ENCODE assay signal across 10 mouse cellular contexts in the genomic region with DNA sequence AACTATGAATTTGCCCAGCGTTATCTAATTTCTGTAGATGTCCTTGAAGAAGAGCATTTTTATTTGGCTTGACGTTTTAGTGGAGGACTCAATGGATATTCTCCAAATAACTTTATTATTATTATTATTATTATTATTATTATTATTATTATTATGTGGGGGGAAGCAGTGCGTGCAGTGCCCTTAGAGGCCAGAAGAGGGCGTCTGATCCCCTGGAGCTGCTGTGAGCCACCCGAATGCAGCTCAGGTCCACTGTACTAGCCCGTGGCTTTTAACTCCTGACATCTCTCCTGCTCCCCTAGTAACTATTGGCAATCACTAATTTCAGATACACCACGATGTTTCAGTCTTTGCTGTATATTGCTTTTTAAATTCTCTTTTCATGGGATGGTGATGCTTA. TPM values are rescaled to one million over a fixed set of nuclear protein-coding genes. Genes with fewer than 3 reads are reported as not detected.
DNase-seq lines count a peak whose midpoint lies in the region; ATAC-seq and TF ChIP-seq lines count a peak whose summit lies in the region.
"Had no signal": no experiment of that assay in that cellular context is flagged by ENCODE, and none has a peak within 500 bp of the region (broad histone marks: within the 10 kb centered on the region; RNA-seq: fewer than 3 reads in every experiment).

No protein-coding gene starts in this region.

- H3K36me3 ChIP-seq in forebrain, postnatal 0 days (ENCODE audit: insufficient read depth), result peaks cover 13% of the 10 kb centered on the region
- H3K36me3 ChIP-seq in forebrain, embryonic 10.5 days (replicated peaks), result peaks cover 10% of the 10 kb centered on the region
- peaks cover 7% of the 10 kb centered on the region for H3K36me3 ChIP-seq in midbrain, postnatal 0 days (ENCODE audit: insufficient read depth, low read length)
- H3K36me3 ChIP-seq in midbrain, embryonic 16.5 days (ENCODE audit: control insufficient read depth, insufficient read depth, low read length), result peaks cover 8% of the 10 kb centered on the region

- no peak overlapping the region for H3K27ac ChIP-seq in forebrain, postnatal 0 days (ENCODE audit: low read depth, low read length)
- no peak overlapping the region for H3K27ac ChIP-seq in forebrain, embryonic 10.5 days
- H3K27ac ChIP-seq in midbrain, postnatal 0 days (ENCODE audit: low read depth, low read length), result no peak overlapping the region
- no peak overlapping the region for H3K27ac ChIP-seq in midbrain, embryonic 16.5 days (ENCODE audit: low read length)
- no peak overlapping the region for H3K27ac ChIP-seq in olfactory bulb, adult 2 months (ENCODE audit: insufficient read depth, low read depth, low read length)

- no peak overlapping the region for H3K4me2 ChIP-seq in forebrain, postnatal 0 days (ENCODE audit: low read depth)
- H3K4me2 ChIP-seq in midbrain, postnatal 0 days (ENCODE audit: low read depth, low read length, poor library complexity, severe bottlenecking), result no peak overlapping the region
- H3K4me2 ChIP-seq in midbrain, embryonic 16.5 days (ENCODE audit: low read length), result no peak overlapping the region

- H3K27me3 ChIP-seq in forebrain, postnatal 0 days (ENCODE audit: insufficient read depth, low read length), result no peaks in the 10 kb centered on the region
- H3K27me3 ChIP-seq in forebrain, embryonic 10.5 days (ENCODE audit: poor library complexity, severe bottlenecking), result peaks cover 27% of the 10 kb centered on the region
- no peaks in the 10 kb centered on the region; the same call in 1 of the 2 replicates for H3K27me3 ChIP-seq in midbrain, postnatal 0 days (ENCODE audit: insufficient read depth, low read length)
- no peaks in the 10 kb centered on the region for H3K27me3 ChIP-seq in midbrain, embryonic 16.5 days (ENCODE audit: control insufficient read depth, insufficient read depth, low read depth, low read length)

- DNase-seq in forebrain, postnatal 0 days, result no peak
- no peak for DNase-seq in forebrain, embryonic 10.5 days (ENCODE audit: extremely low spot score, low spot score)
- no peak for DNase-seq in midbrain, postnatal 0 days (ENCODE audit: low spot score)
- peak; percentile 56 to 67 for DNase-seq in cerebellum, postnatal 10 days
- DNase-seq in MN1 (ENCODE audit: low spot score), result no peak
- DNase-seq in thymus, postnatal 10 days (ENCODE audit: low spot score in 2 of 2), result no peak
- DNase-seq: thymus, postnatal 25 days had no signal

- no peak overlapping the region for H3K4me3 ChIP-seq in forebrain, postnatal 0 days (ENCODE audit: low read depth, low read length)
- no peak overlapping the region for H3K4me3 ChIP-seq in forebrain, embryonic 10.5 days
- no peak overlapping the region for H3K4me3 ChIP-seq in midbrain, postnatal 0 days (ENCODE audit: low read depth, low read length)
- no peak overlapping the region for H3K4me3 ChIP-seq in midbrain, embryonic 16.5 days (ENCODE audit: low read depth, low read length)
- H3K4me3 ChIP-seq in olfactory bulb, adult 2 months (ENCODE audit: insufficient read depth, low read depth, low read length), result no peak overlapping the region

- H3K9me3 ChIP-seq in forebrain, postnatal 0 days (ENCODE audit: low read length), result no peaks in the 10 kb centered on the region
- H3K9me3 ChIP-seq in forebrain, embryonic 10.5 days, result no peaks in the 10 kb centered on the region
- H3K9me3 ChIP-seq in midbrain, postnatal 0 days (ENCODE audit: low read length), result no peaks in the 10 kb centered on the region
- no peaks in the 10 kb centered on the region for H3K9me3 ChIP-seq in midbrain, embryonic 16.5 days (replicated peaks; ENCODE audit: control insufficient read depth, low read length, poor library complexity, severe bottlenecking)

- H3K9ac ChIP-seq in forebrain, postnatal 0 days, result no peak overlapping the region
- no peak overlapping the region for H3K9ac ChIP-seq in midbrain, postnatal 0 days (replicated peaks; ENCODE audit: low read length, poor library complexity, severe bottlenecking)
- H3K9ac ChIP-seq in midbrain, embryonic 16.5 days (ENCODE audit: low read depth, low read length), result no peak overlapping the region

- H3K4me1 ChIP-seq in forebrain, postnatal 0 days (ENCODE audit: insufficient read depth), result peaks cover 5% of the 10 kb centered on the region; the same call in 1 of the 2 replicates
- H3K4me1 ChIP-seq in forebrain, embryonic 10.5 days, result peaks cover 41% of the 10 kb centered on the region
- no peaks in the 10 kb centered on the region; the same call in none of the 2 replicates for H3K4me1 ChIP-seq in midbrain, postnatal 0 days (ENCODE audit: insufficient read depth, low read length)
- H3K4me1 ChIP-seq in midbrain, embryonic 16.5 days (ENCODE audit: control insufficient read depth, insufficient read depth, low read length), result peaks cover 24% of the 10 kb centered on the region
- peaks cover 6% of the 10 kb centered on the region for H3K4me1 ChIP-seq in olfactory bulb, adult 2 months (ENCODE audit: control insufficient read depth, insufficient read depth, low read length)

- TF ChIP-seq CTCF in forebrain, postnatal 0 days (IDR thresholded peaks at IDR 0.05; ENCODE audit: low read depth), result peak; percentile 38; the same call in 1 of the 2 replicates
- TF ChIP-seq CTCF in midbrain, postnatal 0 days (IDR thresholded peaks at IDR 0.05), result peak; percentile 59
- TF ChIP-seq CTCF in olfactory bulb, adult 2 months (IDR thresholded peaks at IDR 0.05; ENCODE audit: insufficient read depth, low read depth, low read length), result peak; percentile 40; the same call in 1 of the 2 replicates

- no peak for TF ChIP-seq POLR2A in olfactory bulb, adult 2 months (IDR thresholded peaks at IDR 0.05; ENCODE audit: insufficient read depth, low read depth, low read length)

- WGBS in forebrain, postnatal 0 days, result 62% methylated on average over 7 of the region's 7 CpGs
- 58% methylated on average over 7 of the region's 7 CpGs for WGBS in forebrain, embryonic 10.5 days
- WGBS in midbrain, postnatal 0 days, result 53% methylated on average over 7 of the region's 7 CpGs
- WGBS in midbrain, embryonic 16.5 days, result 53% methylated on average over 7 of the region's 7 CpGs
- WGBS in olfactory bulb, adult 2 months, result 69% methylated on average over 7 of the region's 7 CpGs

- ATAC-seq in forebrain, postnatal 0 days, result no peak
- ATAC-seq in midbrain, postnatal 0 days (ENCODE audit: low FRiP score), result no peak
- ATAC-seq in midbrain, embryonic 16.5 days, result no peak

RNA-seq across cellular contexts. Expression of a gene that starts 6.4 kb away (rescaled TPM):
- total RNA-seq in forebrain, postnatal 0 days (2014; rRNA removed), result 19.3 and 27.0 TPM in 2 replicates
- polyA plus RNA-seq in forebrain, postnatal 0 days (2015; fragmentation: Nextera tagmentation; extraction: Ambion mirVana), result 37.0 and 42.0 TPM in 2 replicates
- polyA plus RNA-seq in forebrain, embryonic 10.5 days (2016; fragmentation: Nextera tagmentation; extraction: Ambion mirVana), result 2.8 and 3.1 TPM in 2 replicates
- 18.7 and 23.1 TPM in 2 replicates for total RNA-seq in midbrain, postnatal 0 days (2014; rRNA removed)
- polyA plus RNA-seq in midbrain, postnatal 0 days (2015; fragmentation: Nextera tagmentation; extraction: Ambion mirVana), result 33.6 and 42.8 TPM in 2 replicates
- 7.2 and 9.5 TPM in 2 replicates for polyA plus RNA-seq in midbrain, embryonic 16.5 days (2015; fragmentation: Nextera tagmentation; extraction: Ambion mirVana)
- polyA plus RNA-seq in olfactory bulb, adult 2 months (2012; ENCODE audit: insufficient read depth, insufficient read length, low replicate concordance, missing spikeins), result not detected in 2 replicates

RNA-seq across cellular contexts. Expression of a gene that starts 38.8 kb away (rescaled TPM):
- total RNA-seq in forebrain, postnatal 0 days (2014; rRNA removed), result 0.14 TPM in 1 of 2 replicates, not detected in the other
- polyA plus RNA-seq in forebrain, postnatal 0 days (2015; fragmentation: Nextera tagmentation; extraction: Ambion mirVana), result 0.31 and 0.59 TPM in 2 replicates
- polyA plus RNA-seq in forebrain, embryonic 10.5 days (2016; fragmentation: Nextera tagmentation; extraction: Ambion mirVana), result not detected in 2 replicates
- total RNA-seq in midbrain, postnatal 0 days (2014; rRNA removed), result 0.44 TPM in 1 of 2 replicates, not detected in the other
- 0.10 and 0.28 TPM in 2 replicates for polyA plus RNA-seq in midbrain, postnatal 0 days (2015; fragmentation: Nextera tagmentation; extraction: Ambion mirVana)
- polyA plus RNA-seq in midbrain, embryonic 16.5 days (2015; fragmentation: Nextera tagmentation; extraction: Ambion mirVana), result not detected in 2 replicates
- polyA plus RNA-seq in olfactory bulb, adult 2 months (2012; ENCODE audit: insufficient read depth, insufficient read length, low replicate concordance, missing spikeins), result not detected in 2 replicates
- total RNA-seq: neutrophil, adult 5-6 weeks had no signal

RNA-seq across cellular contexts. Expression of a gene that starts 47.5 kb away (rescaled TPM):
- total RNA-seq in forebrain, postnatal 0 days (2014; rRNA removed), result 151 and 183 TPM in 2 replicates
- polyA plus RNA-seq in forebrain, postnatal 0 days (2015; fragmentation: Nextera tagmentation; extraction: Ambion mirVana), result 249 and 263 TPM in 2 replicates
- polyA plus RNA-seq in forebrain, embryonic 10.5 days (2016; fragmentation: Nextera tagmentation; extraction: Ambion mirVana), result 205 and 209 TPM in 2 replicates
- total RNA-seq in midbrain, postnatal 0 days (2014; rRNA removed), result 153 and 192 TPM in 2 replicates
- 256 and 264 TPM in 2 replicates for polyA plus RNA-seq in midbrain, postnatal 0 days (2015; fragmentation: Nextera tagmentation; extraction: Ambion mirVana)
- polyA plus RNA-seq in midbrain, embryonic 16.5 days (2015; fragmentation: Nextera tagmentation; extraction: Ambion mirVana), result 255 and 256 TPM in 2 replicates
- polyA plus RNA-seq in olfactory bulb, adult 2 months (2012; ENCODE audit: insufficient read depth, insufficient read length, low replicate concordance, missing spikeins), result not detected in 2 replicates

Comparison
In these comparisons a context has a peak if more than half of its experiments do, and no peak if none do; other contexts are left out.
1. DNase-seq: peak in cerebellum, postnatal 10 days (2 of 2); none in forebrain, postnatal 0 days (single experiment), forebrain, embryonic 10.5 days (single experiment), midbrain, postnatal 0 days (single experiment), MN1 (single experiment) and thymus, postnatal 10 days (0 of 2).
2. Peak in every context shown above with its lines, with median percentiles within 50 percentile points of each other: CTCF ChIP-seq.